Mouse (Mus musculus) layer of hippocampus, postnatal 14 days (tissue): ENCODE data around the gene Gm49342. TPM values are rescaled to one million over a fixed set of nuclear protein-coding genes. Genes with fewer than 3 reads are reported as not detected.
"Not testable (repeated sequence)": the region's sequence is repeated elsewhere in the genome, so short reads cannot be mapped to it uniquely, and the experiment has no call there.

ENCODE experiments used
- DNase-seq, 2 experiments: peaks; one replicate each; pipeline ENCODE4 v3.0.0; 2021 to 2022; ENCODE audit warnings: low spot score in 2 of 2, mixed read lengths in 1 of 2
- long read RNA-seq, 2 experiments: library from polyadenylated mRNA; stranded (forward); transcript quantifications; one replicate each; pipeline ENCODE4 v2.0.0; 2021
- total RNA-seq, 2 experiments: library from RNA; stranded (reverse); gene quantifications; 2 replicates each; pipeline ENCODE4 v1.2.3; 2021

Gm49342 gene
- 10 to 100 TPM; 11.5 to 20.3 TPM for total RNA-seq
- long read RNA-seq, experiment 1 = 0 reads
- long read RNA-seq, experiment 2, partial matches to known transcripts = 0 of 1 reads
- long read RNA-seq, experiment 2, other reads (novel, unspliced or antisense) = 1 of 1 reads

DNA sequence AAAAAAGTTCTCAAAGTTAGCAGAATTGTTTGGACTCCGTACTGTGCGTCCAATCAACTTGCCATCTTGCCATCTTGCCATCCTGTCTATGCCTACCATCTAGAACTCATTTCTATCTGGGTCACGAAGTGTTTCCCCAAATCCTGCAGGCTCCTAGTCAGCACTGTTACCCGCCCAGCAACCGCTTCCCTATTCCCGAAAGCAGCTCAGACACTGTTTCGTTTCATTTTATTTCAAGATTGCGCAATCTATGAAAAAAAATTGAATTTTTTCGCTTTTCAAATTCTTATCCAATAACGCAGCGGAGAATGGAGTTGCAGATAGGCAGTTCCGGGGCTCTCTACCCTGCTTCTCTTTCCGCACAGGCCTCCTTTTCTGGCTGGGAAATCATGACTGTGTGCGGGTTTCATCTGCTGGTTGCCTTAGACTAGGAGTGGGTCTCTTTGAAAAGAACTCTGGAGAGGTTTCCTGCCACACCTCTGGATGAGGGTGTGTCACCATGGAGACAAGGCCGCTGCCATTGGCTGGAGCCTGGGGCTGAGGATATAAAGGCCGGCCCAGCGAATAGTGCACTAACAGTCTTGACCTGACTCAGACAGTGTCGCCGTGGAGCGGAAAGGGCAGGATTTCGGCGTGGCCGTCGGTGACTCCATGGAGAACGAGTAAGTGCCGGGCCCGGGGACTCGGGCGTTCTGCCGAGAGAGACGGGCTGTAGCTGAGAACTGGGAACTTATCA, at the start of gene Gm49342:
Gm49342 (plus strand) TSS at position 586 of the 736 bp plus-strand sequence.
- peak; percentile 90 to 92 for DNase-seq

DNA sequence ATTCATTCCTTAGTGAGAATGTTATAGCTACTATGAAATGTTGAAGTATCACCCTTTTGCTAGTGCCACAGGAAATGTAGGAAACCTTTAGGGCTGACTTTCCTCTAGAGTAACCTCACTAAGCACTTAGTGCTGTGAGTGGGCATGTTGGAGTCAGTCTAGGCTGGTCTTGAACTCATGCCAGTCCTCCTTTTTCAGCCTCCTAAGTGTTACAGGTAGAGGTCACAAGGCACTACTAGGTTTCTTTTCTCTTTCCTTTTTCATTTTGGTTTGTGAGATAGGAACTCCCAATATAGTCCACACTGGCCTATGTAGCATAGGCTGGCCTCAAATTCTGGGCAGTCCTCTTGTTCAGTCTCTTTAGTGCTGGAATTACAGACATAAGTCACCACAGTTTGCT, 48.9 kb upstream of the Gm49342 start:
- DNase-seq = no peak

DNA sequence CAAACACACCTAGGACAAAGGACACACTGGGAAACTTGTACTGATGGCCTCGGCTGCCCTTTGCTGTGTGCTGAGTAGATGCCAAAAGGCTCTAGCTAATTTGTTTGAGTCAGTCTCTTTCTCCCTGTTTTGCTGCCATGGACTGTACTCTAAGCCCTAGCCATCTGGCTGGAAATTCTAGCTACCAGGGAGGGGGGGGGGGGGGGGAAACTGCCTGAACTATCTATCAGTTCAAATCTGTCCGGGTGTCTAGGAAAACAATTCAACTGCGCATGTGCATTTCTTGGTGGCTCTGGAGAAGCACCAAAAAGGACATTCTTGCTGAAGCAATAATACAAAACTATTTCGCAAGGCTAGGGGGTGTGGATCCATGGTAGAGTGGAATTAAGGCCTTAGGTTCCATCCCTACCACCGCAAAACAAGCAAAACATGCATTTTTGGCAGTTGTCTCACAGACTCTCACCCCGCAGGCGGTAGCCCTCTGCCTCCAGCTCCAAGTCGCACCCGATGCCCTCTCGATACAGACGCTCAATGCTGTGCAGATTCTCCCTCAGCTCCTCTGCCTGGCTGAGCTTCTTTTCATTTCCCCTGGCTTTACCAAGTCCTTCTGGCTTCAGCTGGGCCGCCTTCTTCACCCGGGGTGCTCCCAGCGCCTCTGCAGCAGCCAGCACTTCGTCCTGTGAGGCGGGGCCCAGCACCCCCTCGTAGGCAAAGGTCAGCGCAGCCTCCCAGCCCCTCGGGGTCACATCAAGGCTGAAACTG, 48.2 kb upstream of the Gm49342 start:
- peak; percentile 30 to 35 for DNase-seq

DNA sequence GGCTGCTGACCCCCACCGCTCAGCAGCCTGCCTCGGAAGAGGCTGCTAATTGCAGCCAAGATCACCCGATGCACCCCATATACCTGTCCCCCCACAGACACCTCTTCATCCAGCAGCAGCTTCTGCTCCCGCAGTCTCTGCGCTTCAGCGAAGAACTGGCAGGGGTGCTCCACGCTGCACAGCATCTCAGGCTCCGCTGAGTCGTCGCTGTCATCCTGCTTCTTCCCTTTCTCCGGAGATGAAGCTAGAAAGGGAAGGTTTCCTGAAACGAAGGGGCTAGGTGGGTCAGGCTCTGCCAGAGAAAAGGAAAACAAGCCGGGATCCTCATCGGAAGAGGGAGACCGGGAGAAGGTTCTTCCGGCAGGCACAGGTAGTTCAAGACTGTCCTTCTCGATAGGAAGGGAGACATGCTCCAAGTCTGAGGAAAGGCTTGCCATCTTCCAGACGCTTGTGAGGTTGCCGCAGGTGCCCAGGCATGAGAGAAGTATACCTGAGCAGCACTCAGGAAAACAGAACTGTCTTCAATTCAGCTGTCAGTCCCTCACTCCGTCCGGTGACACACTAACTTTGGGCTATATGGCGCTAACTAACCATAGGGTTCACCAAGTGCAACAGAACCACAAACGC, 47.5 kb upstream of the Gm49342 start:
- peak; percentile 12 to 27 for DNase-seq

DNA sequence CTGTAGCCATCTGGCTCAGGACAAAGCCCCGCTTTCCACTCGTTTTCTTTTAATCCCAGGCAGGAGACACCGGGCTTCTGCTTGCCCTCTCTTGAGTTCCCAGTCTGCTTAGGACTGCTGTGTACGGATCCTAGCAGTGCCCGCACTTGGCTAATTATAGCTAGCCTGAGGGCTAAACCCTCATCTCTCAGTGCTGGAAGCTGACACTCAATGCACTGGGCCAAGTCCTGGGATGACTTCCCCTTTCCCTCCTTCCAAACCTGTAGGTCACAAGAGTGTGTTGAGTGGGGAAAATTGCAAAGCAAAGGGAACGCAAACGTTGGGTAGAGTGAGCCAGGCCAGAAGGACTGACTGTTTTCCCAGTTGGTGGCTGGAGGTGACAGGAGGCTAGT, 46.9 kb upstream of the Gm49342 start, which contains the start of gene Klhl33:
Klhl33 (minus strand) TSS at position 134 of the 392 bp plus-strand sequence.
- DNase-seq = no peak

DNA sequence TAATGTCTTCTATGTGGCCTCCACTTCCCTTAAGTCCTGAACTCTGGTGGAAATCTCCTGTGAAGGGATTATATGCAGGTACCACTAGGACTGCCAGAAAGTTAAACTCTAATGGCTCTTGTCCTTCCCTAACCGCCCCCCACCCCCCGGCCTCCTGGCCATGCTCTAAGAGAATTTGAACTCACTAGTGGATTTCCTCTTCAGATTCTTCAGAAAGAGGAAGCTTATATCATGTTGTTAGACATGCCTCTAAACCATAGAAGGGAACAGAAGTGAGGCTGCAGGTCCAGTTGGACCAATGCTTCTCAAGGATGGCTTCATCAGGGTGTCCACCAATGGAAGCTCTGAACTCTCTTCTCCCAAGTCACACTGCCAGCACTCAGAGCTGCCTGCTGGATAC, 46.3 kb upstream of the Gm49342 start:
- not testable (repeated sequence) for DNase-seq

DNA sequence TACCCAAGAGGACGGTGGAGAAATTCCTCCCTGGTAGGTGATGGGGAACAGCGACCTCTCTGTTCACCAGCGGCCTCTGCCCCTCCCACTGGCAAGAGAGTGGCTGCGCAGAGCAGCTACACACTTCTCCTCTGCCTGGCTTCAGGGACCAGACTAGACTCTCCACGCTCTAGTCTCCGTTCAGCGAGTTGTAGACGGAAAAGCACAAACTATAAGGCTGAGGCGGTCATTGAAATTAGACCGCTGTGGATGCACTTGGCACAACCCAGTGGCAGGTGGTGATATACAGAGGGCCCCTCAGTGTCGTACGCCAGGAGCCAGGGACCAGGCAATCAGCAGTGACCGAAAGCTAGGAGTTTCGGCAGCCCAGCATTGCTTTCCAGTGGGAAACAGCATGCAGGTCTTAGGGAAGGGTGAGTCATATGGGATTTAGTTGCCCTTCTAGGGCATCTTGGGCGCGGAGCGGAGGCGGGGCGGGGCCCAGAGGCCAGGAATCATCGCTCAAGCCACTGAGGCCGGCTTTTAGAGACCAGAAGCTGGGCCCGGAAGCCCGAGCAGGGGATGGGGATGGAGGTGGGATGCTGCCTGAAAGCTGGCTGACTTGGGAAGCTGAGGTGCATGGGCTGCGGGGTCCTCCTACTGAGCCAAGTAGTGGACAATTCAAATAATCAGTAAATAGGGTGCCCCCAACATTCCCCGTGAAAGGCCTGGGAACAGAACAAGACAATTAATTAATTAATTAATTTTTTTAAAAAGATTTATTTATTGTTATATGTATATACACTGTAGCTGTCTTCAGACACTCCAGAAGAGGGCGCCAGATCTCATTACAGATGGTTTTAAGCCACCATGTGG, 40.1 kb upstream of the Gm49342 start:
- DNase-seq = peak; percentile 9 to 19

DNA sequence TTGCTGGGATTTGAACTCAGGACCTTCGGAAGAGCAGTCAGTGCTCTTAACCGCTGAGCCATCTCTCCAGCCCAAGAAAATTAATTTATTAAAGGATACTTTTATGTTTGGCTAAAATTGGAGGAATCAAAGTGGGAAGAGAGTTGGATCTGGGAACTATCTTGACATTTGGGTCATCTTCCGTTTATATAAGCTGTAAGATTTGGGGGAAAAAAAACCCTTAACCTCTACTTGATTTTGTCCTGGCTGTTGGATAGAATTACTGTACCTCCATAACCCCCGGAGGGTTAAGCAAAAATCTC, 39.5 kb upstream of the Gm49342 start:
- DNase-seq = no peak

DNA sequence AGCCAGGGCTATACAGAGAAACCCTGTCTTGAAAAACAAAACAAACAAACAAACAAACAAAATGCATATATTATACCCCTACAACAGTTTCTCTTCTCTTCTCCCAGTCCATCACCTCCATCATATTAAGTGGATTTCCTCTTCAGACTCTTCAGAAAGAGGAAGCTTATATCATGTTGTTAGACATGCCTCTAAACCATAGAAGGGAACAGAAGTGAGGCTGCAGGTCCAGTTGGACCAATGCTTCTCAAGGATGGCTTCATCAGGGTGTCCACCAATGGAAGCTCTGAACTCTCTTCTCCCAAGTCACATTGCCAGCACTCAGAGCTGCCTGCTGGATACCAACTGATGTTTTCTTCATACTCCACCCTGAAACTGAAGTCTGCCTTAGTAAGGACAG, 39.0 kb upstream of the Gm49342 start:
- not testable (repeated sequence) for DNase-seq

DNA sequence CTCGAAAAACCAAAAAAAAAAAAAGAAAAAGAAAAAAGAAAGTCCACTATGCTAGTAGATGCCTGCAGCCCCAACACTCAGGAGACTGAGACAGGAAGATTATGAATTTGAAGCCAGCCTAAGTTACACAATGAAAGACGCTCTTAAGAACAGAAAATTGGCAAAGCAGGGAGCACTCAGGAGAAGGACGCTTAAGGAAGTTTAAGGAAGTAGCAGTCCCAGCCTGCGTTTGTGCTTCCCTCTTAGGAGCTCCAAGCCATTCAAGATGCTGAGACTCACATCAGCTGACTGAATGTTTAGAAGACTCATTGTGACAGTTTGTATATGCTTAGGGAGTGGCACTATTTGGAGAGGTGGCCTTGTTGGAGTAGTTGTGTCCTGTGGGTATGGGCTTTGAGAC, 36.2 kb upstream of the Gm49342 start:
- no peak for DNase-seq

DNA sequence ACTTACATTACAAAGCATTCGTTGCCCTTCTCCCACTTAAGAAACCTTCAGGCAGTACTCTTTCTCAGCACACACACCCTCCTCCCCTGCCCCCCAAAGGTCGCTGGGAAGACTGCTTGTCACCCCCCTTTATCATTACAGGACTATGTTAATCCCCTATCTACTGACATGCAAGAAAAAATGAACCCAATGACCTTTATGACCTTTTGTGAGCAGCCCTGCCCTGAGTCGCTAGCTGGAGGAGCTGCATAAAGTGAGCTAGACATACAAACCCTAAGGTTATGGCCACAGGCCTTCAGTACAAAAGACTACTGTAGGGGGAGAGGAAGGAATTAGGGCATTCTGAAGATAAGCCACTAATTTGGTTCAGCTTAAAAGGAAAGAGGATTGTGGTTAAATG, 33.0 kb upstream of the Gm49342 start:
- no peak for DNase-seq

DNA sequence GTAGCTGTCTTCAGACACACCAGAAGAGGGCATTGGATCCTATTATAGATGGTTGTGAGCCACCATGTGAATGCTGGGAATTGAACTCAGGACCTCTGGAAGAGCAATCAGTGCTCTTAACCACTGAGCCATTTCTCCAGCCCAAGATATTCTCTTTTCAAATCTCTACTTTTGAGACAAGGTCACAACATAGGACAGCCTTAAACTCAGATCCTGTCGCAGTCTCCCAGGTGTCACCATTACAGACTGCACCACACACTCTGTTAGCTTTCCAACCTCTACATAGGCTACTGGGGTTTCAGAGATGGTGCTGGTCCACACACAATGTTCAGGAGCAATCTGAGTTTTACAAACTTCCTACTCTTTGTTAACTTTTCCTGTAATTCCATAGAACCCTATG, 20.9 kb upstream of the Gm49342 start:
- DNase-seq = not testable (repeated sequence)

DNA sequence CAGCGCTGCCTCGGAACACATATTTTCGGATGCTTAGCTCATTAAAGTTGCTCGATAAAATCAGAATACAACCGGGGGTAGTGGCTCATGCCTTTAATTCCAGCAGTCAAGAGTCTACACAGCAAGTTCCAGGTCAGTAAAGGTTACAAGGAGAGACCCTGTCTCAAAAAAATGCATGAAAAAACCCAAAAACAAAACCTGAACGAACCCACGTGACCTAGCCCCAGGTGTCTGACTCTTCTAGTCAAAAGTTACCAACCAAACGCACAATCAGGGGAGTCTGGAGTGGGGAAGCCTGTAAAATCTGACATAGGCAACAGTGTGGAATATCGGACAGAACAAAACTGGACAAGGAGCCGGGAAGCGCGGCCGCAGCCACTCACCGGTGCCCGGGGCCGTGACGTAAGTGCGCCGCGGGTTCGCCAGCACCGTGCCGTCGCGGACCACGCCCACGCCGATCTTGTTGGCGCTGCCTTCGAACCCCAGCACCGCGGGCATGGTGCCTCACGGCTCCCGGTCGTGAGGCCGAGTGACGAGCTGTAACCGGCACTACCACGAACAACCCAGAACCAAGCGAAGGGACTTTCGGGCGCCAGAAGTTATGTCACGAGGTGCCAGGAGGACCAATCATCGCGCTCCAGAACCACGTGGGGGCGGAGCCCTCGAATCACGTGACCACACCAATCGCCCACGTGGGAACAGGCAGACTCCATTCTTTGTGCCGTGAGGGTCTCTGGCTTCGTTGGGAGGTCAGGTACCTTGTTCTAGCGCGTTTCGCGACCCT, 19.8 kb upstream of the Gm49342 start, which contains the start of the genes Osgep and Apex1:
Osgep (minus strand) TSS at position 613 of the 784 bp plus-strand sequence.
Apex1 (plus strand) TSS at position 688 of the 784 bp plus-strand sequence.
- peak; percentile 98 for DNase-seq

DNA sequence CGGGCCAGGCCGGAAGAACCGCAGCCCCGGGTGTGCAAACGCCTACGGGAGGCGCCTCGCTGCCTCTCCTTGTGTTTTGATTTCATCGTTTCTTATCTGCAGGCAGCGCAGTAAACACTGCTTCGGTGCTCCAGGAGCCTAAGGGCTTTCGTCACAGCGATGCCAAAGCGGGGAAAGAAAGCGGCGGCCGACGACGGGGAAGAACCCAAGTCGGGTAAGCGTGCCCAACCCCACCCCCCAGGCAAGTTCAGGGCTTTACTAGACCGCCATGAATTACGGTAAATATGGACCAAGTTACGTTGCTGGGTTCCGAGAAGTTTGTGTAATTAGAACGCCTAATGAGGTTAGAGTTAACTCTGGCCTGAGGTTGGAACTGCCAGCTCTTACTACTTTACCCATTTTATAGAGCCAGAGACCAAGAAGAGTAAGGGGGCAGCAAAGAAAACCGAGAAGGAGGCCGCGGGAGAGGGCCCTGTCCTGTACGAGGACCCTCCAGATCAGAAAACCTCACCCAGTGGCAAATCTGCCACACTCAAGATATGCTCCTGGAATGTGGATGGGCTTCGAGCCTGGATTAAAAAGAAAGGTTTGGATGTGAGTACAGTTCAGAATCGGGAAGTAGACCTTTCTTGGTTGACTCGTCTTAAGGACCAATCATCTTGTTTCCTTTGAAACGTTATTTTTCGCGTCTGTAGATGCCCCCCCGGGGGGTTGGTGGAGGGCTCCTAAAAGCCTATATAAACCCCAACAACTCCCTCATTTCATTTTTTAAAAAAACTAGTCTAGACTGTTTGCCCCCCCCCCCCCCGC, 19.0 kb upstream of the Gm49342 start:
- DNase-seq = peak in 1 of 2 experiments; percentile 28

DNA sequence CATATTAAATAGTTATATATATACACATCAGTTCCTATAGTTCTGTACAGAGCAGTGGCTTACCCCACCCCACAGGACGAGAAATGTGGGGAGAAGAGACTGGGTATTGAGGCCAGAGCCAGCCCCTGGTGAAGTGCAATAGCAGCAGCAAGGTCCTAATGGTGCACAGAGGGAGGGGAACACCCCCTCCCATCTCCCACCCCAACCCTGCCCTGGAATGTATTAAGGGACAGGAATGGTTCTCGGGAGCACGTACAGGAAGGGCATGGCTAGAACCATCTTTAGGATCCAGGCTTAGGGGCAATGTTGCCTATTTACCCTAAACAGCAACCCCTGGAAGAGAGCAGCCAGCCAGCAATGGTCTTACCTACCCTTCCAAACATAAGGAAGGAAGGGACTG, 17.0 kb upstream of the Gm49342 start:
- no peak for DNase-seq

DNA sequence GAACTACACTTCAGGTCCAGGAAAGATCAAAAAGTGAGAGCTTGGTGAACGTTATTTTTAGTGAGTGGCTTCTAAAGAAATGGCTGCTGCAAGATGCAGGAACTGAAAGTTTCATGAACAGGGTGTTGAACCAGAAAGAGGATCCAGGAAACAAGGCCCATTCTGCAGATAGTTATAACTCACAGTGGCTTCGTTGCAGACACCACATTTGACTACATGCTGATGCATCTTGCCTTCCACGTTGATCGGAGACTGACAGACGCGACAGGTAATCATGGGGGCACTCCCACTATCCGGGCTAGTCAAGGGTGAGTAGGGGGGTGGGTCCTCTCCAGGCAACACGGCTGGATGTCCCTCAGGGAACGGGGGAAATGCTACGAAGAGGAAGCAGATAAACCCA, 14.4 kb upstream of the Gm49342 start:
- no peak for DNase-seq

DNA sequence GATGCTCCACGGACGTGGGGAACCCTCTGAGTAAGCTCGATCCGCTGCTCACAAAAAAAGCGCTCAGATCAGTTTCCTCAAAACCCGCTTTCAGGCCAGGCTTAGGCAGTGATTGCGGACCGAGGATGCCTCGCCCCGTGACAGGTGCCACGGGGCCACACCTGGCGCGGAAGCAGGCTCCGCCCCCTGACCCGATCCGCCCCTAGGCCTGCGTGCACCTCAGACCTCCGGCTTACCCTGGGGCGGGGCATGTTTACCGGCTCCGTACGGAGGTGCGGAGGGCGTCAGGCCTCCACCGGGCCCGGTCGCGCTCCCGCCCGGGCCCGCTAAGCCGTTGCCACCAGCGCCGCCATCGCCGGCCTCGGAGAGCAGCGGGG, 14.0 kb upstream of the Gm49342 start:
- peak in 1 of 2 experiments; percentile 52 for DNase-seq

DNA sequence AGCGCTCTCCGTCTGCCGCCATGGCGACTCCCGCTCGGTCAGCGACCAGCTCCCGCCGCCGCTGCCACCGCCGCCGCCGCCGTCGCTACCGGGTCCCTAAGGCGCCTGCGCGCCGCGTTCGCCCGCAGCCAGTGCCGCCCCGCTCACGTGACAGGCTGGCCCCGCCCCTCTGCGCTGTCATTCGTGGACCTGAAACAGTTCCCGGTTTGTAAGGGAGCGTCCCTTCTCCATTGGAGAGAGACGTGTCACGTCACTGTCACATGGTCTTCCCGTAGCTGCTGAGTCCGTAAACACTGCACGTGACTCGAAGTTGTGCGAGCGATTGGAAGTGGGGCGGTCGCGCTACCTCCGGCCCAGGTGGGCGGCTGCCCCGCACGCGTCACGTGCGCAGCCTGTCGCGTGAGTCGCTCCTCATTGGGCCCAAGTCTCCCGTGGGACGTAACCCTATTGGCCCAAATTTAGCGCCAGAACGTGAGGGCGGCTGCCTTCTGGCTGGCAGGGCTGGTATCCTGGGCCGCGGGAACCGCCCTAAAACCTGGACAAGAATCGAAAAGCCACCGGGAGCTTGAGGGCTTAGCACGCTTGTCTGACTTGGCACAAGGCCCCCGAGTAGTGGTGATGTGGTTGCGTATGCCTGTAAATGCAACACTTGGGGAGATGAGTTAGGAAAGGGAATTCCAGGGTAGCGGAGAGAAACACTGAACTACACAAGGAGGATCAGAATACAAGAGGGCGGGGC, 13.4 kb upstream of the Gm49342 start, which contains the start of the genes Pip4p1 and Pnp:
Pip4p1 (minus strand) TSS at position 103 of the 739 bp plus-strand sequence.
Pnp (plus strand) TSS at position 329 of the 739 bp plus-strand sequence.
- peak; percentile 98 to 99 for DNase-seq
